Mouse (Mus musculus): ENCODE data around the gene Cypt3.

Gene Cypt3

GRCm38 (mm10) chrX:153558293-153558692, at the start of gene Cypt3:
Gene Cypt3, plus strand, starts transcription at chrX:153558593.
- DNase-seq (ENCODE audit: low spot score) = no peak

- DNase-seq (ENCODE audit: low spot score) = no peak
Measured at GRCm38 (mm10) chrX:153515491-153515890, 42.9 kb upstream of the Cypt3 start.

- no peak for DNase-seq (ENCODE audit: low spot score)
Measured at GRCm38 (mm10) chrX:153528399-153528798, 30.0 kb upstream of the Cypt3 start.

GRCm38 (mm10) chrX:153556634-153557033, 1.8 kb upstream of the Cypt3 start:
- DNase-seq (ENCODE audit: low spot score) = no peak

- no peak for DNase-seq (ENCODE audit: low spot score)
Measured at GRCm38 (mm10) chrX:153564650-153565049, 6.3 kb downstream of the Cypt3 start.

- no peak for DNase-seq (ENCODE audit: low spot score)
Measured at GRCm38 (mm10) chrX:153599583-153599982, 41.2 kb downstream of the Cypt3 start.

All from urinary bladder, postnatal 14 days (tissue).